Mouse (Mus musculus) embryonic facial prominence, embryonic 13.5 days (tissue): Measurements from ENCODE around the gene Rab30. TPM values are rescaled to one million over a fixed set of nuclear protein-coding genes. Genes with fewer than 3 reads are reported as not detected.

Source experiments
- ATAC-seq: fragments of 200-750 bp; cut with Nextera tagmentation; 2 replicates; pipeline ENCODE4 v1.8.0; 2017; ENCODE audit warnings: low read depth; ENCODE audit not compliant: insufficient number of reproducible peaks, insufficient read depth, low FRiP score, low TSS enrichment
- H3K27ac ChIP-seq: fragments of 300-500 bp; sonication (generic); 2 replicates; pipeline ENCODE4 v1.5.1; 2015; ENCODE audit warnings: moderate library complexity, mild to moderate bottlenecking, inconsistent platforms
- H3K27me3 ChIP-seq: fragments of 300-500 bp; sonication (generic); 2 replicates; pipeline ENCODE4 v1.6.1; 2015; ENCODE audit warnings: mild to moderate bottlenecking, inconsistent platforms
- H3K36me3 ChIP-seq: fragments of 300-500 bp; sonication (generic); 2 replicates; pipeline ENCODE4 v1.6.1; 2015; ENCODE audit warnings: mild to moderate bottlenecking, inconsistent platforms
- H3K4me1 ChIP-seq: fragments of 300-500 bp; sonication (generic); 2 replicates; pipeline ENCODE4 v1.6.1; 2015; ENCODE audit warnings: inconsistent platforms
- H3K4me2 ChIP-seq: fragments of 300-500 bp; sonication (generic); 2 replicates; pipeline ENCODE4 v1.6.1; 2015; ENCODE audit warnings: moderate library complexity, mild to moderate bottlenecking, inconsistent platforms
- H3K4me3 ChIP-seq: fragments of 300-500 bp; sonication (generic); 2 replicates; pipeline ENCODE4 v1.5.1; 2015; ENCODE audit warnings: mild to moderate bottlenecking, inconsistent platforms
- H3K9ac ChIP-seq: fragments of 300-500 bp; sonication (generic); 2 replicates; pipeline ENCODE4 v1.6.1; 2015; ENCODE audit warnings: mild to moderate bottlenecking, inconsistent platforms
- H3K9me3 ChIP-seq: fragments of 300-500 bp; sonication (generic); 2 replicates; pipeline ENCODE4 v1.6.1; 2016; ENCODE audit warnings: inconsistent platforms
- WGBS: fragments of 180-500 bp; shearing (Covaris S2); methylation state at CpG from one replicate; pipeline ENCODE4 v1.1.7; 2015; ENCODE audit warnings: mixed read lengths; 5-methylcytosine and 5-hydroxymethylcytosine counted together
- polyA plus RNA-seq: library from polyadenylated mRNA; unstranded; fragments of >200 nt; fragmentation: Nextera tagmentation; extraction: Ambion mirVana; gene quantifications from 2 replicates; pipeline ENCODE4 v1.2.1, GENCODE M21; 2015

The Rab30 gene
- polyA plus RNA-seq, 1 experiment from 2014 or later, result 23.0 TPM

DNA sequence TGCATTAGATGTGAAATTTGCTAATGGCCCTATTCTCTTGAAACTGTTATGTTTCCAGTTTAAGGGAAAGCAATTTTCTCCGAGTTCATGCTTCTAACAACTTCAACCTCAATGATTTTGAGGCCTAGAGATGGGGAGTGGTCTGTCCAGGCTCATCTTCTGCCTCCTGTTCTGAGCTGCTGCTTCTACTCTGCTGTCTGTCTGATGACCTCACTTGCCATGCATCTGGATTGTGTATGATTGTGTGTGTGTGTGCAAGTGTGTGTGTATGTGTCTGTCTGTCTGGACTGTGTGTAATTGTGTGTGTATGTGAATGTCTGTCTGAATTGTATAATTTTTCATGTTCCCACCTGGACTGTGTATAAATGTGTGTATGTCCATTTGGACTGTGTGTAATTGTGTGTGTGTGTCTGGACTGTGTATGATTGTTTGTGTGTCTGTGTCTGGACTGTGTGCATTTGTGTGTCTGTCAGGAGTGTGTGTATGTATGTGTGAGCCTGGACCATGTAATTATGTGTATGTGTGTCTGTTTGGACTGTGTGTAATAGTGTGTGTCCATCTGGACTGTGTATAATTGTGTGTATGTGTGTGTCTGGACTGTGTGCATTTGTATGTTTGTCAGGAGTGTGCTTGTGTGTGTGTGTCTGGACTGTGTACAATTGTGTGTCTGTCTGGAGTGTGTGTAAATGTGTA is 81.2 kb downstream of the Rab30 start:
- H3K36me3 ChIP-seq, result 0 out of 2 replicates have a peak, but pooled peaks cover 7% of the 10 kb centered on the region
- H3K9me3 ChIP-seq, result no peaks in the 10 kb centered on the region
- WGBS, result 19% methylated on average over 1 of the region's 1 CpGs
- H3K27ac ChIP-seq, result peak overlapping the region; percentile 55
- peak overlapping the region; percentile 30 for H3K4me2 ChIP-seq
- H3K4me1 ChIP-seq, result peaks cover 29% of the 10 kb centered on the region
- H3K9ac ChIP-seq, result no peak overlapping the region
- H3K4me3 ChIP-seq, result no peak overlapping the region
- ATAC-seq, result peak; percentile 32; the same call in 1 of the 2 replicates
- no peaks in the 10 kb centered on the region for H3K27me3 ChIP-seq

DNA sequence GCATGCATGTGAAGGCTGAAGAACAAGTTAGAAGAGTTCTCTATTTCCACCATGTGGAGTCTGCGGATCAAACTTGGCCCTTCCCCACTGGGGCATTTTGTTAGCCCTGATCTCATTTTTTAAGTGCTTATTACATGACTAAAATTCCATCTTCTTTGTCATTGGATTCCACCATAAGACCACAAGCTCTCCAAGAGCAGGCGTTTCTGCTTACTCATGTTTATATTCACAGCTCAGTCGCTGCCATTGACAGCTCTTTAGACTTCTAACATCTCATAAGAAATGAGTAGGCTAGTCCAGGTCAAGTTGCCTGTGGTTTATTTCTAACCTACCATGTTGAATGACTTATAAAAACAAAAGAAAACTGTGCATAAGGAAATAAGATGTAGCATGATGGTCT is 84.8 kb downstream of the Rab30 start:
- no peak overlapping the region for H3K4me3 ChIP-seq
- H3K36me3 ChIP-seq, result peaks cover 10% of the 10 kb centered on the region; the same call in 1 of the 2 replicates
- 83% methylated on average over 3 of the region's 3 CpGs for WGBS
- no peaks in the 10 kb centered on the region for H3K9me3 ChIP-seq
- no peak for ATAC-seq
- H3K4me1 ChIP-seq, result peaks cover 15% of the 10 kb centered on the region
- H3K4me2 ChIP-seq, result no peak overlapping the region
- H3K27ac ChIP-seq, result no peak overlapping the region
- no peaks in the 10 kb centered on the region for H3K27me3 ChIP-seq
- no peak overlapping the region for H3K9ac ChIP-seq

DNA sequence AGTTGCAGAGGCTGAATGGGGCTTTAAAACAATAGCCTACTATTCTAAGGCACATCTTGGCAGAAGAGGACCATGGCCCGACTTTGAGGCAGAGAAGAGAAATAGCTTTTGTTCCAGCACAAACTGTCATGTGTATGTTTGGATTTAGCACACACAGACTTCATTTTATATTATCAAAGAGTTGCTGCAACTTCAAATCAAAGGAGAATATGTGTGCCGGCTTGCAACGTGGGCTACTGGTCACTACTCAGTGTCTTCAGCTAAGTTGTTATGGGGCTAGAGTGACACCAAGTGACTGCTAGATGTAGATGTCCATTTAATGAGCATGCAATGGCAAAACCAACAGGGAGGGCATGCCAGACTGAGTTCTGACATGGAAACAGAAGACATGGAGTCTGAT is 86.6 kb downstream of the Rab30 start:
- H3K9ac ChIP-seq, result no peak overlapping the region
- no peak for ATAC-seq
- no peaks in the 10 kb centered on the region for H3K27me3 ChIP-seq
- peaks cover 16% of the 10 kb centered on the region for H3K36me3 ChIP-seq
- H3K4me1 ChIP-seq, result peaks cover 2% of the 10 kb centered on the region
- H3K27ac ChIP-seq, result no peak overlapping the region
- no peak overlapping the region for H3K4me2 ChIP-seq
- H3K4me3 ChIP-seq, result no peak overlapping the region
- H3K9me3 ChIP-seq, result no peaks in the 10 kb centered on the region
- WGBS, result 32% methylated on average over 3 of the region's 3 CpGs

GRCm38 (mm10) chr7:92832395-92832794 is 91.0 kb downstream of the Rab30 start:
- Histone ChIP-seq H3K9me3 (no peaks in the 10 kb centered on the region), H3K36me3 (peaks cover 18% of the 10 kb centered on the region), H3K9ac (no peak overlapping the region), H3K27me3 (no peaks in the 10 kb centered on the region), H3K4me1 (no peaks in the 10 kb centered on the region), H3K4me2 (no peak overlapping the region), H3K27ac (no peak overlapping the region), H3K4me3 (no peak overlapping the region)
- no peak for ATAC-seq
- WGBS, result 88% methylated on average over 6 of the region's 6 CpGs

- Histone ChIP-seq H3K4me3 (no peak overlapping the region), H3K4me1 (no peaks in the 10 kb centered on the region), H3K4me2 (no peak overlapping the region), H3K9ac (no peak overlapping the region), H3K27ac (no peak overlapping the region), H3K9me3 (no peaks in the 10 kb centered on the region), H3K36me3 (peaks cover 17% of the 10 kb centered on the region), H3K27me3 (no peaks in the 10 kb centered on the region)
- 88% methylated on average over 2 of the region's 2 CpGs for WGBS
- ATAC-seq, result no peak
Measured at GRCm38 (mm10) chr7:92834391-92834790, 93.0 kb downstream of the Rab30 start.

GRCm38 (mm10) chr7:92836447-92836846 is 95.0 kb downstream of the Rab30 start:
- 83% methylated on average over 3 of the region's 3 CpGs for WGBS
- H3K9ac ChIP-seq, result no peak overlapping the region
- no peaks in the 10 kb centered on the region for H3K9me3 ChIP-seq
- no peak overlapping the region for H3K4me3 ChIP-seq
- no peaks in the 10 kb centered on the region for H3K4me1 ChIP-seq
- no peak for ATAC-seq
- H3K27me3 ChIP-seq, result no peaks in the 10 kb centered on the region
- H3K27ac ChIP-seq, result no peak overlapping the region
- peaks cover 14% of the 10 kb centered on the region for H3K36me3 ChIP-seq
- no peak overlapping the region for H3K4me2 ChIP-seq

DNA sequence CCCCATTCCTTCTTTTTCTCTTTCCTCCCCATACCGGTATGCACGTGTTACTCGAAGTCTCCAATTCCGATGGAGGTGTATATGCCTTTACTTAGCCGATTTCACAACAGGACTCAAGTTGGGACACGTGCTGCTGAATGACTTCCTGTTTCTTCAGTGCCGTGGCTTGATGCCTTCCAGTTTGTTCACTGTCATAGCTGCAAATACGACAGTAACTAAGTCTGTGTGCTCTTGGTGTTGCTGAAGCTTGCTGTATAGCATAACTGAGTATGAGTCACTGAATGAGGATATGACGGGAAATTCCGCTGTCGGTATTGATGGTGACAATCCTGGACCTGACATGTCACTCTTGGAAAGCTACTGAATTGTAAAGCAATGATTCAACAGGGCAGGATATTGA is 95.8 kb downstream of the Rab30 start:
- no peak for ATAC-seq
- Histone ChIP-seq H3K27me3 (no peaks in the 10 kb centered on the region), H3K4me2 (no peak overlapping the region), H3K4me3 (no peak overlapping the region), H3K9ac (no peak overlapping the region), H3K9me3 (no peaks in the 10 kb centered on the region), H3K27ac (no peak overlapping the region), H3K36me3 (peaks cover 14% of the 10 kb centered on the region), H3K4me1 (no peaks in the 10 kb centered on the region)
- 81% methylated on average over 11 of the region's 11 CpGs for WGBS

DNA sequence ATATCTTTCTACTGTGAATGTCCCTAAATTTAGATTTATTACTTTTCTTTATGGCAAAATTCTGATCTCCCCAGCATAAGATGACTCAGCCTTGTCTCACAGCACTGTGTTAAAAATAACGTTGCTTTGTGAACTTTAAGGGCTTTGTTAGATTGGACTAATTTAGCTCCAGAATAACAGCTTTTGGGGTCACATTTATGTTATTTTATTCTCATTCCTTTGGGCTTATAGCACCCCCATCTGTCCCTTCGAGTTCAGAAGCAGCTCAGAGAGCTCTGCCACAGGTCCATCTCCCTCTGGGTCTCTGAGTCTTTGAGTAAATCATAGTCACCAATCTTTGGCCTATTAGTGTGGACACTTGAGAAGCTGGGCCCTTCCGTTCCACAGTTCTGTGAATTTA is 96.5 kb downstream of the Rab30 start:
- WGBS, result 65% methylated on average over 3 of the region's 3 CpGs
- no peak overlapping the region for H3K4me3 ChIP-seq
- no peaks in the 10 kb centered on the region for H3K27me3 ChIP-seq
- H3K4me1 ChIP-seq, result no peaks in the 10 kb centered on the region
- ATAC-seq, result no peak
- no peak overlapping the region for H3K4me2 ChIP-seq
- H3K9me3 ChIP-seq, result no peaks in the 10 kb centered on the region
- no peak overlapping the region for H3K9ac ChIP-seq
- H3K36me3 ChIP-seq, result peaks cover 8% of the 10 kb centered on the region
- no peak overlapping the region for H3K27ac ChIP-seq

DNA sequence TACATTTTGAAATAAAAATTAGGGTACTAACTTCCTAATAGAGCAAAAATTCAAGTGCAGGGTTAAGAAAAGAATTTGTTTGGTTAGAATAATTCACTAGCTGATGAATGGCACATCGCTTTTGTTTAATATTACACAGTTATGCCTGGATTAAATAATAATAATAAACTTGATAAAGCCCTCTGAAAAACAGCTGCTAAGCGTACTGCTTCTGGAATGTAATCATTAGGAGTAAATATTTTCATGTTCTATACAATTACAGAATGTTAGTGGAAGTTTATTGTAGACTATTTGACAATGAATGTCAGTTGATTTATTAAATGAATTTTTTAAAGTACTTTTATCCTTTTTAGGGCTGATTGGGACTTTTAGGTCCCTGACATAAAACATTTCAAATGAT is 100.9 kb downstream of the Rab30 start:
- Histone ChIP-seq H3K36me3 (no peaks in the 10 kb centered on the region), H3K27me3 (no peaks in the 10 kb centered on the region), H3K4me1 (no peaks in the 10 kb centered on the region), H3K9me3 (no peaks in the 10 kb centered on the region), H3K9ac (no peak overlapping the region), H3K27ac (no peak overlapping the region), H3K4me3 (no peak overlapping the region), H3K4me2 (no peak overlapping the region)
- 80% methylated on average over 2 of the region's 2 CpGs for WGBS
- ATAC-seq, result no peak

GRCm38 (mm10) chr7:92848246-92848645 is 106.8 kb downstream of the Rab30 start:
- no peak for ATAC-seq
- Histone ChIP-seq H3K9ac (no peak overlapping the region), H3K4me1 (no peaks in the 10 kb centered on the region), H3K27me3 (no peaks in the 10 kb centered on the region), H3K9me3 (no peaks in the 10 kb centered on the region), H3K36me3 (no peaks in the 10 kb centered on the region), H3K4me2 (no peak overlapping the region), H3K4me3 (no peak overlapping the region), H3K27ac (no peak overlapping the region)
- WGBS, result 87% methylated on average over 3 of the region's 3 CpGs

- H3K27me3 ChIP-seq, result no peaks in the 10 kb centered on the region
- H3K36me3 ChIP-seq, result no peaks in the 10 kb centered on the region; the same call in 1 of the 2 replicates
- no peaks in the 10 kb centered on the region for H3K9me3 ChIP-seq
- H3K27ac ChIP-seq, result no peak overlapping the region
- 27% methylated on average over 2 of the region's 2 CpGs for WGBS
- H3K4me3 ChIP-seq, result no peak overlapping the region
- no peak overlapping the region for H3K9ac ChIP-seq
- H3K4me2 ChIP-seq, result no peak overlapping the region
- no peaks in the 10 kb centered on the region for H3K4me1 ChIP-seq
- ATAC-seq, result no peak
Measured at GRCm38 (mm10) chr7:92866526-92866925, 125.1 kb downstream of the Rab30 start.

GRCm38 (mm10) chr7:92870161-92870560 is 128.8 kb downstream of the Rab30 start:
- ATAC-seq, result no peak
- Histone ChIP-seq H3K4me1 (peaks cover 6% of the 10 kb centered on the region), H3K4me3 (no peak overlapping the region), H3K27me3 (no peaks in the 10 kb centered on the region), H3K27ac (no peak overlapping the region), H3K9me3 (no peaks in the 10 kb centered on the region), H3K36me3 (no peaks in the 10 kb centered on the region), H3K9ac (no peak overlapping the region), H3K4me2 (no peak overlapping the region)
- 58% methylated on average over 3 of the region's 3 CpGs for WGBS
